Mouse (Mus musculus) heart, embryonic 15.5 days (tissue): ENCODE measurements at regions not wholly inside any gene's neighbourhood (a gene's known extent, or its start where the extent isn't known, plus 50 kb on each side); places are given as distances from the start of the nearest gene placed in this dataset.
A peak's percentile ranks its signal among the peaks of the same experiment; 100 is the strongest.

Source experiments
- ATAC-seq: fragments of 200-750 bp; cut with Nextera tagmentation; replicated peaks from 2 replicates; pipeline ENCODE4 v1.8.0; 2017; ENCODE audit warnings: low read depth, moderate TSS enrichment; ENCODE audit not compliant: insufficient number of reproducible peaks, insufficient read depth, low FRiP score
- H3K27ac ChIP-seq: fragments of 300-500 bp; sonication (generic); 2 replicates; pipeline ENCODE4 v1.5.1; 2015; ENCODE audit warnings: mild to moderate bottlenecking, inconsistent platforms
- H3K27me3 ChIP-seq: fragments of 300-500 bp; sonication (generic); 2 replicates; pipeline ENCODE4 v1.6.1; 2015; ENCODE audit warnings: inconsistent platforms
- H3K36me3 ChIP-seq: fragments of 300-500 bp; sonication (generic); 2 replicates; pipeline ENCODE4 v1.6.1; 2015; ENCODE audit warnings: mild to moderate bottlenecking, inconsistent platforms
- H3K4me1 ChIP-seq: fragments of 300-500 bp; sonication (generic); replicated peaks from 2 replicates; pipeline ENCODE4 v1.6.1; 2015; ENCODE audit warnings: inconsistent platforms
- H3K4me2 ChIP-seq: fragments of 300-500 bp; sonication (generic); 2 replicates; pipeline ENCODE4 v1.6.1; 2015; ENCODE audit warnings: inconsistent platforms, mild to moderate bottlenecking, moderate library complexity
- H3K4me3 ChIP-seq: fragments of 300-500 bp; sonication (generic); 2 replicates; pipeline ENCODE4 v1.5.1; 2015; ENCODE audit warnings: mild to moderate bottlenecking, inconsistent platforms
- H3K9ac ChIP-seq: fragments of 300-500 bp; sonication (generic); 2 replicates; pipeline ENCODE4 v1.6.1; 2015; ENCODE audit warnings: mild to moderate bottlenecking, inconsistent platforms
- H3K9me3 ChIP-seq: fragments of 300-500 bp; sonication (generic); replicated peaks from 2 replicates; pipeline ENCODE4 v1.6.1; 2016; ENCODE audit warnings: inconsistent platforms
- WGBS: fragments of 180-500 bp; shearing (Covaris S2); methylation state at CpG from one replicate; pipeline ENCODE4 v1.1.7; 2015; ENCODE audit warnings: mixed read lengths; 5-methylcytosine and 5-hydroxymethylcytosine counted together

- Histone ChIP-seq H3K4me3 (no peak overlapping the region), H3K27me3 (peaks cover 14% of the 10 kb centered on the region), H3K27ac (no peak overlapping the region), H3K9ac (no peak overlapping the region), H3K36me3 (no peaks in the 10 kb centered on the region), H3K4me2 (no peak overlapping the region), H3K4me1 (no peaks in the 10 kb centered on the region), H3K9me3 (no peaks in the 10 kb centered on the region)
- 10% methylated on average over 3 of the region's 3 CpGs for WGBS
- no peak for ATAC-seq
These were observed 55.9 kb upstream of the Ddx3x start for GRCm38 (mm10) chrX:13224902-13225301.

GRCm38 (mm10) chrX:13226429-13226828, 54.3 kb upstream of the Ddx3x start:
- no peaks in the 10 kb centered on the region for H3K9me3 ChIP-seq
- H3K9ac ChIP-seq = no peak overlapping the region
- 73% methylated on average over 3 of the region's 3 CpGs for WGBS
- H3K27me3 ChIP-seq = peaks cover 5% of the 10 kb centered on the region
- H3K4me1 ChIP-seq = 0 out of 2 replicates have a peak, but pooled peaks cover 3% of the 10 kb centered on the region
- no peak overlapping the region for H3K27ac ChIP-seq
- H3K4me2 ChIP-seq = no peak overlapping the region
- H3K4me3 ChIP-seq = no peak overlapping the region
- no peak for ATAC-seq
- no peaks in the 10 kb centered on the region for H3K36me3 ChIP-seq

- peak overlapping the region; percentile 50 for H3K4me3 ChIP-seq
- 19% methylated on average over 8 of the region's 8 CpGs for WGBS
- no peak for ATAC-seq
These were observed 50.7 kb upstream of the Ddx3x start for GRCm38 (mm10) chrX:13229891-13230614.

GRCm38 (mm10) chrX:13230615-13231179, 50.1 kb upstream of the Ddx3x start:
- Histone ChIP-seq H3K4me3 (peak overlapping the region; percentile 50), H3K9me3 (no peaks in the 10 kb centered on the region), H3K27me3 (peaks cover 17% of the 10 kb centered on the region), H3K27ac (peak overlapping the region; percentile 90), H3K9ac (peak overlapping the region; percentile 51), H3K4me2 (peak overlapping the region; percentile 62), H3K36me3 (no peaks in the 10 kb centered on the region), H3K4me1 (0 out of 2 replicates have a peak, but pooled peaks cover 3% of the 10 kb centered on the region)
- ATAC-seq = peak; percentile 98
- WGBS = 10% methylated on average over 17 of the region's 17 CpGs

More at GRCm38 (mm10) chrX:13229891-13230614, 50.7 kb upstream of the Ddx3x start:
- H3K27me3 ChIP-seq = peaks cover 17% of the 10 kb centered on the region
- peak overlapping the region; percentile 90 for H3K27ac ChIP-seq
- H3K4me1 ChIP-seq = 0 out of 2 replicates have a peak, but pooled peaks cover 3% of the 10 kb centered on the region
- H3K36me3 ChIP-seq = no peaks in the 10 kb centered on the region
- peak overlapping the region; percentile 51 for H3K9ac ChIP-seq
- no peaks in the 10 kb centered on the region for H3K9me3 ChIP-seq
- peak overlapping the region; percentile 62 for H3K4me2 ChIP-seq
